Mouse (Mus musculus) olfactory bulb, adult 2 months (tissue): ENCODE results near the gene Galnt9.

ENCODE experiments used
- CTCF ChIP-seq: fragments of 200-500 bp; IDR thresholded peaks from 2 replicates; pipeline ENCODE4 v1.5.1; 2012; ENCODE audit warnings: low read depth, mild to moderate bottlenecking, low read length, moderate library complexity; ENCODE audit not compliant: insufficient read depth
- POLR2A ChIP-seq: fragments of 200-500 bp; IDR thresholded peaks from 2 replicates; pipeline ENCODE4 v1.6.1; 2012; ENCODE audit warnings: mild to moderate bottlenecking, low read depth, low read length, moderate library complexity; ENCODE audit not compliant: insufficient read depth

- TF ChIP-seq POLR2A (no peak), CTCF (no peak)
Measured at GRCm38 (mm10) chr5:110521822-110522221, 22.3 kb upstream of the Galnt9 start.
